Mouse (Mus musculus) heart, postnatal 14 days (tissue): ENCODE data around the gene Tle2. TPM values are rescaled to one million over a fixed set of nuclear protein-coding genes. Genes with fewer than 3 reads are reported as not detected.

ENCODE experiments used
- DNase-seq, 2 experiments: peaks; one replicate each; pipeline ENCODE4 v3.0.0; 2021 to 2022
- intact Hi-C: fragments of 180-260 bp; cut with DNase I; formaldehyde crosslinking; loops from one replicate; pipeline ENCODE4 v1.15.1; 2025
- long read RNA-seq, 2 experiments: library from polyadenylated mRNA; stranded (forward); transcript quantifications; one replicate each; pipeline ENCODE4 v2.0.0; 2021
- total RNA-seq, 2 experiments: library from RNA; stranded (reverse); gene quantifications; 2 replicates each; pipeline ENCODE4 v1.2.3; 2021

Gene Tle2
- total RNA-seq, result 10 to 100 TPM in 1 of 2 experiments, 1 to 10 TPM in 1; 9.4 to 11.2 TPM
- long read RNA-seq, experiment 1, partial matches to known transcripts, result 2 of 7 reads
- long read RNA-seq, experiment 1, other reads (novel, unspliced or antisense), result 5 of 7 reads
- long read RNA-seq, experiment 2, partial matches to known transcripts, result 1 of 11 reads
- long read RNA-seq, experiment 2, other reads (novel, unspliced or antisense), result 10 of 11 reads

DNA sequence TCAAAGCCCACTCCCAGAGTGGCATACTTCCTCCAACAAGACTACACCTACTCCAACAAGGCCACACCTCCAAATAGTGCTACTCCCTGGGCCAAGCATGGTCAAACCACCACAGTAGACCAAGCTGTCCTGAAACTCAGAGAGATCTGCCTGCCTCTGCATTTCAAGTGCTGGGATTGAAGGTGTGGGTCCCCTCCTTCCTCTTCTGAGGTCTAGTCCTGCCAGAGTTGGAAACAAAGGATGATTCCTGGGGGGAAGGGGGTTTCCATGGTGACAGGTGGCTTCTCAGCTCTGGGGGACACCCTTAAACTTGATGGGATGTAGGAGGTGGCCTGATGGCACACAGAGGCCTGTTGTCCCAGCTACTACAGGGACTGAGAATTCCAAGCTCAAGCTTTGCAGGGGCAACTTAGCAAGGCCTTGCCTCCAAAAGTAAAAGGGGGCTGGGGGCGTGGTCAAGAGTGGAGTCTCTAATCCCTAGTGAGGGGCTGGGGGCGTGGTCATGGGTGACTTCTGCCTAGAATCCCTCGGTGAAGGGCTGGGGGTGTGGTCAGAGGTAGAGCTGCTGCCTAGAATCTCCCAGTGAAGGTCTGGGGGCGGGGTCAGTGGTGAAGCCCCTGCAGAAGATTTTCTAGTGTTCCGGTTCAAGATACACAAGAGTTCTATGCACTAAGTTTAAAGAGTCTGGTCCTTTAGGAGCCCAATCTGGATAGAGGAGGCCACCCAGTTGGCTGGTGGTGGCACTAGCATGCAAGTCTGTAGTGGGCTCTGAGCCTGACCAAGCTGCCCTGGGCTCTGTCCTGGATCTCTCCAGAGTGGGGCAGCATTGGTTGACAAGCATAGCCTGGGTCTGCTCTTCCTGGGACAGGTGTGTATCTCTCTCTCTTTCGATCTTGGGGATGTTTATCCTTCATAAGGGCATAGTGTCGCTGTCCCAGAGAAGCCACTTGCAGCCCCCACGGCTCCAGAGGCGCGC is at the start of gene Tle2:
TSS of gene Tle2 (plus strand) at position 481 of the 976 bp plus-strand sequence.
- DNase-seq, result no peak
- intact Hi-C loops, result loop anchor here (2.0 kb wide), 1 partner anchor 22 kb away; no protein-coding TSS in a partner anchor

DNA sequence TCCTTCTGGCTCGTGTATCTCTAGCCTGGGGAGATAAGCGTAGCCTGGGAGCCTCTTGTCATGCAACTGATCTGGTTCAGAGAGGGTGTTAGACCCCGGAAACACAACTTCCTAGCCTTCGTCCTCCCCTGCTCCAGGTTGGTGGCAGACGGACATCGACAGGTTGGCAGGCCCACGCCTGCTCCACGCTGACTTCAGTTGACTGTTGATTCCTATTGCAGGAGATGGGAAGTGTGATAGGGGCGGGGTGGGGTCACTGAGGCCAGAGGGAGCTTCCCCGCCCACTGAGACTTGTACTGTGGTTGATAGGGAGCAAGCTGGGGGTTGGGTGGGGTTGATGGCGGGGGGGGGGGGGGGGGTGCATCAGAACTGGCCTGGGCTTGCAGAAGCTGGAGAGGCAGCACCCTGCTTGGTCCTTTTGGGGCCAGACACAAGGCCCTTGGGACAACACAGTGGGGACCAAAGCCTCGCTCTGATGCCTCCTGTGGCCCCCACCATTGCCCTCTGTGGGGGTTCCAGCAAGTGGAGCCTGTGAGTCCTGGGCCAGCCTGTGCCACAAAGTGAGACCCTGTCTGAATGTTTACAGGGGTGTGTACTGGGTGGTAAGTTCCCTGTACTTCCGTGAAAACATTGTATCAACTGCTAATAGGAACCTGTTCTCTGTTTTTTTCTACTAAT is 49.2 kb upstream of the Tle2 start:
- intact Hi-C loops, result no loop called here
- DNase-seq, result no peak

DNA sequence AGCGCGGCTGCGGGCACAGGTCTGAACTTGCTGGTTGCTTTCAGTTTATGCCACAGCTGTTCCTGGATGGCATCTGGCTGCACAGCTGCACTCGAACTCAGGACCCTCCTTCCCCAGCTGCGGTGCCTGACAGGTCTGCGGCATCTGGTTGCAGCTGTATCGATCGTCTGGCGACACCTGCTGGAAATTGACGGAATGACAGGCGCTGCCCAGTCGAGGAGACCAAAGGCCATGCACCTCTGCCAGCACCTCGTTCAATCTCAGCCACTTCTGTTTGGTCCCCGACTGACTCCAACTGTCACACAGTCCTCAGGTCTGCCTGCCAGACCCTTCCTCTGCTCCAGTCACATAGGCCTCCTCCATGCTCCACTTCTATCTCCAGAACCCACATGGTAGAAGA is 47.6 kb upstream of the Tle2 start:
- intact Hi-C loops, result loop anchor here (1.0 kb wide), 1 partner anchor 24 kb away; no protein-coding TSS in a partner anchor
- DNase-seq, result peak; percentile 85 to 93

DNA sequence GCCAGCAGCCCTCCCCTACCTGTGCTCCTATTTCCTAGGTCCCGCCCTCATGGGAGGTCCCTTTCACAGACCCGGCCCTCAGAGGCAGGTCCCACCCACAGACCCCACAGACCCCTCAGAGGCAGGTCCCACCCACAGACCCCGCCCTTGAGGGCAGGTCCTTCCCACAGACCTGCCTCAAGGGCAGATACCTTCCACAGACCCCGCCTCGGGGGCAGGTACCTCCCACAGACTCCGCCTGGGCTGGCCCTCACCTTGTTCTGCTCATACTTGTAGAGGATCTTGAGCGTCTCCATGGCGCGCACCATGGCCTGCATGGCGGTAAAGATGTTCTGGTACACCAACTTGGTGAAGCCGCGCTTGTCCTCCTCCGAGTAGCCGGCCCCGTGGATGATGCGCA is 39.5 kb upstream of the Tle2 start:
- intact Hi-C loops, result no loop called here
- DNase-seq, result no peak

DNA sequence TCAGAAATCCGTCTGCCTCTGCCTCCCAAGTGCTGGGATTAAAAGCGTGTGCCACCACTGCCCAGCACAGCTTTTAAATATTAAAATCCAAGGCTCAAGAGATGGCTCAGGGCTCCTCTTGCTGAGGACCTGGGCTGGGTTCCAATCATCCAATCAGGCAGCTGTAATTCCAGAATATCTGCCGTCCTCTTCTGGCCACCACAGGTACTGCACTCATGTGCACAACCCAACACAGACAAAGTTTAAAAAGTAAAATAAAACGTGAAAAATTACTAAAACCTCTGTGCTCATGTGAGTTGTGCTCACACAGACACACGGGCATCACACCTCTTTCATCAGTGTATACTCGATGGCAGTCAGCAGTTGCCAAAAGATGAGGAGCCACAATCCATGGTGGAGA is 37.6 kb upstream of the Tle2 start:
- intact Hi-C loops, result no loop called here
- DNase-seq, result peak in 1 of 2 experiments; percentile 40

DNA sequence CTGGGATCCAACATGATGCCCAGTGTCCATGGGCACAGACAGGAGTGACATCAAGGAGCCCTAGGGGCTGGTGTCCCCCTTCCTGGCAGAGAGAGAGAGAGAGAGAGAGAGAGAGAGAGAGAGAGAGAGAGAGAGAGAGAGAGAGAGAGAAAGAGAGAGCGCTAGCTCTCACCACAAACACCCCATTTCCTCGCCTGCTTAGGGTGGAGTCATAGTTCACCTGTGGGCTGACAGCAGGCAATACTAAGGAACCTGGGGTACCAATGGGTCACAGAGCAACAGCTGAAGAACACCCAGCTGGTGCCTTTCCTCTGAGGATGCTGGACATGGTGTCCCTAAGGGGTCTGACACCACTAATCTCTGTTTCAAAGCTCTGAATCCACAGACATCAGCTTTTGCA is 36.9 kb upstream of the Tle2 start:
- no peak for DNase-seq
- intact Hi-C loops, result no loop called here

DNA sequence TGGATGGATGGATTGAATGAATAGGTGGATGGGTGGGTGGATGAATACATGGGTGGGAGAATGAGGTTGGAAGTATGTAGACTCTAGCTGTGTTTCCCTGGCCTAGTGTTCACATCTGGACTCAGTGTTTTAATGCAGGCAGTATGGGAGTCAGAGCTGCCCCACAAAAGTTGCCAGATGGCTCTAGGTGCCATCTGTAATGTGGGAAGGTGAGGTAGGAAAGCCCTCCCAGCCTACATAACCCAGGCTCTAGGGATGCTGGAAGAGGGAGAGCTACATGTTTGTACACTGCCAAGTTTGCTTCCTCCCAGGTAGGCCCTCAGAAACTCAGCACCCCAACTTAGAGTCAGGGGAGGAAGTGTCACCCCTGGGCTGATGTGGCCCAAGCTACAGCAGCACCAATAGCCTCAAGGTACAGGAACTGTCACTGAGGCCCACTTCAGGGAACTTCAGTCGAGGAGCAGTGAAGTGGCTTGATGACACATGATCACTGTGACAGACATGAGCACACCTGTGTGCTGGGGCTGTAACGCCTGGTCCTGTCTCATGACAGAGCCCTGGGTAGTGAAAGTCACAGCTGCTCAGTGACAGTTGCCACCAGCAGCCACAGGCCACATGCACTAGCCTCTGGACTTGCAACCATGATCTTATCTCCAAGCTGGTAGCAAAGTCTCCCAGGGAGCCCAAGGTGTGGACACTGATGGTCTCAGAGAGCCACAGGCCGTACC is 35.9 kb upstream of the Tle2 start:
- no peak for DNase-seq

DNA sequence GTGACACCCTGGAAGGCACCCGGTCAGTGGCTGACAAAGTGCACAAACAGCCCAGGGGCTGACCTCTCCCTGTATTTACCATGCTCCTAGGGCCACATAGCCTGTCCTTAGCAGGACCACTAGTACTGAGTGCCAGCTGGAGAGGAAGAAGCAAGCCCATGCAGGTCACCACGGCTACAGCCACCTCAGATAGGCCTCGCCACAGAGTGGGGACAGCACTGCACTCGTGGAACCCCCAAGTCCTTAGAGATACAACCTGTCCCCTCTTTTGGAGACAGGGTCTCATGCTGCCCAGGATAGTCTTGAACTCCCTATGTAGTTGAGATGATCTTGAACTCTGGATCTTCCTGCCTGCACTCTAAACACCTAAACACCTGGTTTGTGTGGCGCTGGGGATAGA is 33.0 kb upstream of the Tle2 start:
- no peak for DNase-seq
- intact Hi-C loops, result loop anchor here (10.0 kb wide), 1 partner anchor 157 kb away; the partner anchor contains the start of genes Dohh, Gm48551 and Gm48552

More for the DNA sequence above, 35.9 kb upstream of the Tle2 start:
- intact Hi-C loops, result no loop called here

DNA sequence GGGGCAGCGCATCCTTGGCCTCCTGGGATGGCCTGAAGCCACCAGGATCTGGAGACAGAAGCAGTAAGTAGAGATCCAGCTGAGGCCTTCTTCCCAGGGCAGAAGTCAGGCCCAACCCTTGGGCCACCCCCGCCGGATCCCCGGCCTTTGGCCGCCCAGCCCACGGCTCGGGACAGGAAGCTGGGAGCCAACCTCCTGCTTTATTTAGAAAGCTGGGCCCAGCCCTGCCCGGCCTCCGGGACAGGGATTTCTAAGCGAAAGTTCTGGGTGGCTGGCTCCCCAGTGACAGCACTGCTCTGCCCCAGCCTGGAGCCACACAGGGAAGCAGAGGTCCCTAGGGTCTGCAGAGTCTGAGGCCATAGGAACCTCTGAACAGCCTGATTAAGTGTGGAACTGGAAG is 32.6 kb upstream of the Tle2 start:
- peak; percentile 75 to 80 for DNase-seq
- intact Hi-C loops, result loop anchor here (10.0 kb wide), 1 partner anchor 157 kb away; the partner anchor contains the start of genes Dohh, Gm48551 and Gm48552

DNA sequence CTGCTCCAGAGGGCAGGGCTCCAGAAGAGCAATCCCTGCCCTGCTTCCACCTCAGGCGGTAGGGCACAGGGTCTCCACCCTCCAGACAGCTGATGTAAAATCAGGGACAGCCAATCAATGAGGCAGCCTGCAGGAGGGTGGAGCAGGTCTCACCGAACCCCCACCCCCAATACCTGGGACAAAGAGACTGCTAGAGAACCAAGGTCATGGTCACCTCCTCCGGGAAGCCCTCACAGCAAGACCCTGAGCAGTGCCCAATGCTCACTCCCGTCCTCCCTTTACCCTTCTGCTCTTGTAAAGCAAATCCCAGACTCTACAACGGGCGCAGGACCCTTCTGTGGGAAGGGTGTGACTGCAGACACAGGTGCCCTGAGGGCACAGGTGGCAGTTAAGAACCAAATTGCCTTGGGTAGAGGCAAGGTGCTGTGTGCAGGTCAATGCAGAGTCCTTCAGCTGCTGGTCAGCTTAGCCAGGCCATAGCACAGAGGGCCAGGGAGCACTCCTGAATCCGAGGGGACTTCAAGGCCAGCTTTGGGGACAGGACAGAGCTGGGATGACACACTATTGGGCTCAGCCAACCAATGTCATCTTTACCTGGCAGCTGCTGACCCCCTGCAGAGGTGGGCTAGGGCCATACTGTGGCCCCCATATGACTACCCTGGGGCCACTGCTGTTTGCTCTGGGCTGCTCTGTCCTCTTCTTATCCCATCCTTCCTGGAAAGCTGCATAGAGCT is 31.5 kb upstream of the Tle2 start:
- DNase-seq, result no peak
- intact Hi-C loops, result loop anchor here (10.0 kb wide), 1 partner anchor 158 kb away; the partner anchor contains the start of genes Dohh, Gm48551 and Gm48552

DNA sequence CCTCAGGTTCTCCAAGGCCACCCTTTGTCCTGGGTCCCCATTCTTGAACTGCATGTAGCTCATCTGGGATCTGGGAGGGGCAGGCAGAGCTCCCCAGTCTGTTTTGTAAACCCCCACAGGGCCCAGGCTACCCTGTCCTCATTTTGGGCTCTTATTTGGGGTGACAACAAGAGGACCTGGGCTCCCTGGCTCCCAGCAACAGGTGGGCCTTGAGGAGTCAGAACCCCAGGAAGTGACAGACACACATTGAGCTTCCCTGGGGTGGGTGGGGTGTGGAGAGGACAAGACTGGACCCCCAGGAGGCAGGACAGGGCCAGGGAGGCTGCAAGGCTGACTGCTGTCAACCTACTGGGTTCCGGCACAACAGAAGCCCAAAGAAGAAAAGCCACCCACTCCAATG is 30.7 kb upstream of the Tle2 start:
- intact Hi-C loops, result loop anchor here (10.0 kb wide), 1 partner anchor 159 kb away; the partner anchor contains the start of genes Dohh, Gm48551 and Gm48552

DNA sequence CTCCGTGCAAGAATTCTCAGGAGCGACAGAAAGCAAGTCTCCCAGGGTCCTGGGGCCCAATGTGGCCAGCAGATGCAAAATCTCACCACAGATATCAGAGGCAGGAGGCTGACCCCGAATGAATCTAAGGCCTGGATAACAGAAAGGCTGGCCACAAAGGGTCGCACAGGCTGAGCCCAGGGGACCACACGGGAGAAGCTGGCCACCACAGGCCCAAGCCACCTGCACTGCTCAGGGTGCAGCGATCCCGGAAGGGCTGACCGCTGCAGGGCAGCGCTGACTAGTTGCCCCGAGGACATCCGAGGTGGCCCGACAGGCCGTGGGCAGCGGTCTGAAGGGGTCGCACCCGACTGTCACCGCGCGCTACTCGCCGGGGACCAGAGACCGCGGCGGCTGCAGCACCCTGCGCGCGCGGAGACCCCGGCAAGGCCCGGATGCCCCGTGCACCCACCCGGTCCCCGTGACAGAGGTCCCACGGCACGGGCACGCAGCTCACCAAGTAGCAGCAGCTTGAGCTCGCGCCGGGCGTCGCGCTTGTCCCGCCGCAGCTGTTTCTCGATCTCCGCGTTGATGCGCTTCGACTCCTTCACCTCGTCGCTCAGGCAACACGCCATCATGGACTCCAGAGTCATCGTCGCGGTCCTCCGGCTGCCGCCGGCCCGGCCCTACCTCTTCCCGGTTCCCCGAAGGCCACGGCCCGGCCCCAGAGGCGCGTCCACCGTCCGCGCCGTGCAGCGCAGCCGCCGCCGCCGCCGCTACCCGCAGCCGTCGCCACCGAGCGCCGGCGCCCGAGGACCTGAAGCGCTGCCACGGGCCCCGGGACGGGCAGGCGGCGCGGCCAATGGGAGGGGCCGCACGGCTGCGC is 29.8 kb upstream of the Tle2 start:
- intact Hi-C loops, result loop anchor here (10.0 kb wide), 1 partner anchor 160 kb away; the partner anchor contains the start of genes Dohh, Gm48551 and Gm48552
- DNase-seq, result no peak

More for the DNA sequence above, 30.7 kb upstream of the Tle2 start:
- DNase-seq, result no peak

DNA sequence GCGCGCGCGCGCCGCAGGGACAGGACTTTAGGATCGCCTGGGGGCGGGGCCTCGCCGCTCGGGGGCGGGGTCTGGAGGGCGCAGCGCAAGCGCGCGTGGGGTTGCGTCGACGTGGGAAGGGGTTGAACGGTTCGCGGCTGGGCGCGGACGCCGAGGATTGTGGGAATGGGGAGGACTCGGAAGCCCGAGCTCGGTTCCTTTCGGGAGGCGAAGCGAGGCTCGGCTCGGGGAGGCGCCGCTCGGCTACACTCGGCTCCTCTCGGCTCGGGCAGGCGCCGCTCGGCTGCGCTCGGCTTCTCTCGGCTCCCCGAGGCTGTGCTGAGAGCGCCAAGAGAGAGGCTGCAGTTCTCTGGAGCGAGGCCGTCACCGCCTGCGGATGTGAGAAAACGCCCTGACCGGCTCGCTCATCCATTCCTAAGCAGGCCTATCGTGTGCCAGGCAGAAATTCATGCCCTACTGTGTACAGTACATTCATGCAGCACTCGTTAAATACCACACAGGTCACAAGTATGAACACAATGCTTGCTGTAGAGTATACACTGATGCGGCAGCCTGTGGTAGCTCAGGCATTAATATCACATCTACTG is 29.1 kb upstream of the Tle2 start, which contains the start of gene Gna11:
TSS of gene Gna11 (minus strand) at position 30 of the 587 bp plus-strand sequence.
- intact Hi-C loops, result loop anchor here (10.0 kb wide), 1 partner anchor 160 kb away; the partner anchor contains the start of genes Dohh, Gm48551 and Gm48552
- DNase-seq, result peak; percentile 100

DNA sequence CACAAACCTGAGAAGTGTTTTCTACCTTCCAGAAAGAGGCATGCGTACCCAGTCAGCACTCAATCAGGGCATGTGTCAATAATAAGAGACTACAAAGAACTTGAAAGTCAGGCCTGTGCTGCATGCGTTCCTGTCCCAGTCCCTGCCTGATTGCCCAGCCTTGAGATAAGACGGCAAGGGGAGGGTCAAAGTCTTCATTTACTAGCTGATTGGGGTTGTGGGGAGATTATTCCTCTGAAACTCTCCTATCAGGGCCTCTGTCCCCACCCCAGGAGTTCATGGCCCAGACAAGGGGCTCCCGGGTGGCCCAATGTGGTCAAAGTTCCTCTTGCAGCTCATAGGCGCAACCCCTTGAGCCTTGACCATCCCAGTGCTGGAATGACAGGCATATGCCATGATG is 28.0 kb upstream of the Tle2 start:
- intact Hi-C loops, result loop anchor here (10.0 kb wide), 1 partner anchor 162 kb away; the partner anchor contains the start of genes Dohh, Gm48551 and Gm48552
- DNase-seq, result no peak

DNA sequence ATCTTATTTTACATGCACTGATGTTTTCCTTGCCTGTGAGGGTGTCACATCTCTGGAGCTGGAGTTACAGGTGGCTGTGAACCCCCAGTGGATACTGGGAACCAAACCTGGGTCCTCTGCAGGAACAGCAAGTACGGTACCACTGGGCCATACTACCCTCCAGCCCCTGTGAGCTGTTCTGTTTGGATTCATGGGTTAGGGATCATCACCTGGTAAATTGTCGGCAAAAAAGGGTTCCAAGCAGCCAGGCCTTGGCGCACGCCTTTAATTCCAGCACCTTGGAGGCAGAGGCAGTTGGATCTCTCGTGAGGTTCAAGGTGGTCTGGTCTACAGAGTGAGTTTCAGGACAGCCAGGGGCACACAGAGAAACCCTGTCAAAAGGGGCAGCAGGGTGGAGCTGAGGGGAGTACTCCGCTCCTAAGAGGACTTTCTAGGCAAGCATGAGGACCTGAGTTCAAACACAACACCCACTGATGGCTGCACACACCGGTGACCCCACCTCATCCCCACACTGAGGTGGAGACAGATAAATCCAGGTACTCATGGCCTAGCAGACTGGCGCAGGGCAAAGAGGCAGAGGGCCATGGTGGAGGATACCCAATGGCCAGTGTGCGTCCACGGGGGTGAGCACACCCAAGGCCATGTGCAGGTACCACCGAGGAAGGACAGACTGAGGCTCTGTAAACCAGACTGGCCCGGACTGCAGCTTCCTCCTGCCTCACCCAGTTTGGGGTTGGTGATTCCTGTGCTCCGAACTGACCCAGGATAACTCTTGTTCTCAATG is 27.4 kb upstream of the Tle2 start:
- intact Hi-C loops, result loop anchor here (10.0 kb wide), 1 partner anchor 162 kb away; the partner anchor contains the start of genes Dohh, Gm48551 and Gm48552
- DNase-seq, result no peak

DNA sequence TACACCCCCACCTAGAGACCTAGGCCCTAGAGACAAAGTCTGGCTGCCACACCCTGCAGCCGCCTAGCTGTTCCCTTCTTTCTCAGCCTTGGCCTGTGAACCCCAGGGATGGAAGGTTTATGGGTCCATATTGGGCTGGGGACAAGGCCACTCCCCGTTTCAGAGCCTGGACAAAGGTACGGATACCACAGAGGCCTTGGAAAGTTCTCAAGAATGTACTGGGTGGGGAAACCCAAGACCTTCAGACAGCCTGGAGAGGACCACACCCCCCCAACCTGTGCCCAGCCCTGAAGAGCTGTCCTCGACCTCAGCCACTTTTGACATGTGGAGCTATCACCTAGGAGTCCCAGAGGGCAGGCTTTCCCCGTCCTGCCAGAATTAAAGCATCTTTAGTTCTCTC is 25.4 kb upstream of the Tle2 start:
- intact Hi-C loops, result loop anchor here (10.0 kb wide), 1 partner anchor 164 kb away; the partner anchor contains the start of genes Dohh, Gm48551 and Gm48552

More for the DNA sequence above, 25.4 kb upstream of the Tle2 start:
- DNase-seq, result no peak
